Mouse (Mus musculus) lung, postnatal 0 days (tissue): ENCODE measurements at regions not wholly inside any gene's neighbourhood (a gene's known extent, or its start where the extent isn't known, plus 50 kb on each side); places are given as distances from the start of the nearest gene placed in this dataset.

Source experiments
- CTCF ChIP-seq: IDR thresholded peaks from 2 replicates; pipeline ENCODE4 v1.5.1; 2016; ENCODE audit warnings: antibody characterized with exemption, mild to moderate bottlenecking
- EP300 ChIP-seq: IDR thresholded peaks from 2 replicates; pipeline ENCODE4 v1.6.1; 2016; ENCODE audit warnings: antibody characterized with exemption, mild to moderate bottlenecking, control low read depth

GRCm38 (mm10) chr13:59281199-59281598 lies 303.8 kb downstream of the Agtpbp1 start:
- TF ChIP-seq EP300 (no peak), CTCF (no peak)
